Mouse (Mus musculus): ENCODE data around the gene Epha8. TPM values are rescaled to one million over a fixed set of nuclear protein-coding genes. Genes with fewer than 3 reads are reported as not detected.

Epha8 gene
- total and polyA plus RNA-seq, 3 experiments, result 0.03 TPM; not detected in 2

DNA sequence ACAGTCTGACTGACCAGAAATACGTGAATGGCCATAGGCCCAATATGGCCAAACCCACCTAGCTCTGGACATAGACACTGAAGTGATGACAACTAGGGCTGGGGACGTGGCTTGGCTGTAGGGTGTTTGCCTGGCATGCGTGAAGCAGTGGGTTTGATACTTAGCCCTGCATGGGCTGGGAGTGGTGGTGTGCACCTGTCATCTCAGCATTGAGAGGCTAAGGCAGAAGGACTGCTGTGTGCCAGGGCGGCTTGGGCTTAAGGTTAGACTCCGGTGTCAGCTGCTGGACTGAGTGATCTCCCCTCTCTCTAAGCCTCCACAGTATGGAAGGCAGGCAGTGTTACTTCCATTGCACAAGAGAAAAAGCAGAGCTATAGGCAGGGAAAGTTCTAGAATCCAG lies 18.7 kb downstream of the Epha8 start:
- TF ChIP-seq POLR2A (IDR thresholded peaks at IDR 0.05; ENCODE audit: control insufficient read depth in 1 of 2, insufficient read depth in 1 of 2, low read depth in 1 of 2, low read length in 2 of 2, poor library complexity in 1 of 2), result no peak
- TF ChIP-seq MAZ (IDR thresholded peaks at IDR 0.05; ENCODE audit: low read depth, low read length), result no peak
- no peak for TF ChIP-seq GABPA (IDR thresholded peaks at IDR 0.05; ENCODE audit: low read depth, low read length)
- TF ChIP-seq USF1 (IDR thresholded peaks at IDR 0.05; ENCODE audit: low read depth, low read length), result no peak
- no peak for TF ChIP-seq ZMIZ1 (IDR thresholded peaks at IDR 0.05; ENCODE audit: low read depth, low read length)
- TF ChIP-seq MXI1 (IDR thresholded peaks at IDR 0.05; ENCODE audit: low read depth, low read length), result no peak
- no peak for TF ChIP-seq NELFE (IDR thresholded peaks at IDR 0.05; ENCODE audit: low read depth, low read length)
- no peak for TF ChIP-seq KAT2A (conservative IDR thresholded peaks at IDR 0.05; ENCODE audit: low read depth, low read length)
- TF ChIP-seq CTCF (IDR thresholded peaks at IDR 0.05 in 2 of 3, conservative IDR thresholded peaks at IDR 0.05 in 1 of 3; ENCODE audit: control insufficient read depth in 1 of 3, insufficient read depth in 1 of 3, low read depth in 2 of 3, low read length in 3 of 3, poor library complexity in 1 of 3, severe bottlenecking in 1 of 3), result no peak
- TF ChIP-seq USF2 (IDR thresholded peaks at IDR 0.05; ENCODE audit: borderline replicate concordance in 1 of 2, insufficient read depth in 1 of 2, low read depth in 1 of 2, low read length in 2 of 2), result no peak
- no peak for TF ChIP-seq RCOR1 (IDR thresholded peaks at IDR 0.05; ENCODE audit: low read depth, low read length)
- TF ChIP-seq TBP (IDR thresholded peaks at IDR 0.05; ENCODE audit: low read depth, low read length), result no peak
- no peak for TF ChIP-seq BHLHE40 (IDR thresholded peaks at IDR 0.05; ENCODE audit: borderline replicate concordance, low read depth, low read length)
- TF ChIP-seq CHD2 (IDR thresholded peaks at IDR 0.05; ENCODE audit: low read length), result no peak
- TF ChIP-seq ZKSCAN1 (IDR thresholded peaks at IDR 0.05; ENCODE audit: low read depth, low read length), result no peak
- TF ChIP-seq MYB (IDR thresholded peaks at IDR 0.05; ENCODE audit: low read depth, low read length), result no peak
- Histone ChIP-seq H3K27me3 (ENCODE audit: control insufficient read depth in 1 of 2, insufficient read depth in 2 of 2, low read length in 2 of 2) (peaks cover 0 to 1% of the 10 kb centered on the region in 2 experiments; a peak in 1 of 4 replicates), H3K9me3 (replicated peaks; ENCODE audit: insufficient read depth, low read length) (no peaks in the 10 kb centered on the region), H3K4me3 (ENCODE audit: control insufficient read depth in 1 of 2, insufficient read depth in 1 of 2, low read depth in 2 of 2, low read length in 2 of 2) (no peak overlapping the region), H3K9ac (ENCODE audit: control insufficient read depth, low read depth, low read length, poor library complexity, severe bottlenecking) (no peak overlapping the region), H3K27ac (ENCODE audit: control insufficient read depth, low read depth, low read length) (no peak overlapping the region), H3K36me3 (ENCODE audit: control insufficient read depth in 1 of 2, insufficient read depth in 2 of 2, low read length in 2 of 2) (no peaks in the 10 kb centered on the region), H3K79me2 (ENCODE audit: control insufficient read depth, insufficient read depth, low read length, poor library complexity) (no peaks in the 10 kb centered on the region), H3K4me1 (ENCODE audit: control insufficient read depth in 1 of 2, insufficient read depth in 2 of 2, low read length in 2 of 2) (no peaks in the 10 kb centered on the region)
- no peak for DNase-seq (ENCODE audit: low read depth, low spot score)

DNA sequence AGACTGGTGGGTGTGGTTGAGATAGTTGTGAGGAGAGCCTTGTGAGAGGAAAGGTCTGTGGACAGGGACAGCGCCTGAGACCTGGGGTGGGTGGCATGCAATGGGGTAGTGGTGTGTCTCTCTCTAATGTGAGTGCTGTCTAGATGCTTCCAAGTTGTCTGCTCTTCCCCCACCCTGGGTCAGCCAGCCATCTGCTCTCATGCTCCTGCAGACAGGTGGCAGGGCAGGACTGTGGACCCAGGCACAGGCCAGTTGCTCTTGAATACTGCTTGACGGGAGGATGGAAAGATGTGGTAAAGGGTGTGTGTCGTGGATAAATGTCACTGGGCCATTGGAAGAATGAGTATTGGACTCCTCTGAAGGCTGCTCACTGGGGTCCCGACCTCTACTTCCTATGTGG lies 19.3 kb downstream of the Epha8 start:
- Histone ChIP-seq H3K27ac (ENCODE audit: control insufficient read depth, low read depth, low read length) (no peak overlapping the region), H3K79me2 (ENCODE audit: control insufficient read depth, insufficient read depth, low read length, poor library complexity) (no peaks in the 10 kb centered on the region), H3K4me3 (ENCODE audit: control insufficient read depth in 1 of 2, insufficient read depth in 1 of 2, low read depth in 2 of 2, low read length in 2 of 2) (no peak overlapping the region), H3K9ac (ENCODE audit: control insufficient read depth, low read depth, low read length, poor library complexity, severe bottlenecking) (no peak overlapping the region), H3K27me3 (ENCODE audit: control insufficient read depth in 1 of 2, insufficient read depth in 2 of 2, low read length in 2 of 2) (peaks cover 0 to 1% of the 10 kb centered on the region in 2 experiments; a peak in 1 of 4 replicates), H3K9me3 (replicated peaks; ENCODE audit: insufficient read depth, low read length) (no peaks in the 10 kb centered on the region), H3K36me3 (ENCODE audit: control insufficient read depth in 1 of 2, insufficient read depth in 2 of 2, low read length in 2 of 2) (no peaks in the 10 kb centered on the region), H3K4me1 (ENCODE audit: control insufficient read depth in 1 of 2, insufficient read depth in 2 of 2, low read length in 2 of 2) (no peaks in the 10 kb centered on the region)
- DNase-seq (ENCODE audit: low read depth, low spot score), result no peak
- TF ChIP-seq SMC3 (IDR thresholded peaks at IDR 0.05; ENCODE audit: low read depth, low read length) (no peak), ZC3H11A (IDR thresholded peaks at IDR 0.05; ENCODE audit: low read depth, low read length) (no peak), MXI1 (IDR thresholded peaks at IDR 0.05; ENCODE audit: low read depth, low read length) (no peak), RCOR1 (IDR thresholded peaks at IDR 0.05; ENCODE audit: low read depth, low read length) (no peak), TAL1 (IDR thresholded peaks at IDR 0.05; ENCODE audit: low read length) (no peak), TCF12 (IDR thresholded peaks at IDR 0.05; ENCODE audit: low read depth, low read length) (no peak), RAD21 (IDR thresholded peaks at IDR 0.05; ENCODE audit: low read depth, low read length) (no peak), MYB (IDR thresholded peaks at IDR 0.05; ENCODE audit: low read depth, low read length) (no peak), MAZ (IDR thresholded peaks at IDR 0.05; ENCODE audit: low read depth, low read length) (no peak), MEF2A (IDR thresholded peaks at IDR 0.05; ENCODE audit: extremely low read depth, insufficient replicate concordance, low read depth, low read length, poor library complexity, severe bottlenecking) (no peak), ZNF384 (IDR thresholded peaks at IDR 0.05; ENCODE audit: low read depth, low read length) (no peak), TBP (IDR thresholded peaks at IDR 0.05; ENCODE audit: low read depth, low read length) (no peak), MAX (IDR thresholded peaks at IDR 0.05; ENCODE audit: low read length) (no peak)

All from MEL (cell line).